Mouse (Mus musculus) limb, embryonic 10.5 days (tissue): Measurements from ENCODE around the gene Atl1. TPM values are rescaled to one million over a fixed set of nuclear protein-coding genes. Genes with fewer than 3 reads are reported as not detected.

Source experiments
- DNase-seq: peaks from one replicate; pipeline ENCODE4 v3.0.0-alpha.2; 2017; ENCODE audit warnings: low spot score
- H3K27ac ChIP-seq: fragments of 300-500 bp; sonication (generic); 2 replicates; pipeline ENCODE4 v1.5.1; 2016; ENCODE audit warnings: mild to moderate bottlenecking
- H3K27me3 ChIP-seq: fragments of 300-500 bp; sonication (generic); 2 replicates; pipeline ENCODE4 v1.6.1; 2016; ENCODE audit warnings: low read depth, mild to moderate bottlenecking; ENCODE audit not compliant: poor library complexity, severe bottlenecking
- H3K36me3 ChIP-seq: fragments of 300-500 bp; sonication (generic); 2 replicates; pipeline ENCODE4 v1.6.1; 2016; ENCODE audit warnings: mild to moderate bottlenecking, moderate library complexity
- H3K4me1 ChIP-seq: fragments of 300-500 bp; sonication (generic); 2 replicates; pipeline ENCODE4 v1.6.1; 2016
- H3K4me3 ChIP-seq: fragments of 300-500 bp; sonication (generic); 2 replicates; pipeline ENCODE4 v1.5.1; 2016; ENCODE audit warnings: mild to moderate bottlenecking, moderate library complexity
- H3K9me3 ChIP-seq: fragments of 300-500 bp; sonication (generic); replicated peaks from 2 replicates; pipeline ENCODE4 v1.6.1; 2016; ENCODE audit warnings: mild to moderate bottlenecking
- WGBS: fragments of 180-500 bp; shearing (Covaris S2); methylation state at CpG from one replicate; pipeline ENCODE4 v1.1.7; 2016; 5-methylcytosine and 5-hydroxymethylcytosine counted together
- polyA plus RNA-seq: library from polyadenylated mRNA; unstranded; fragments of >200 nt; fragmentation: Nextera tagmentation; extraction: Ambion mirVana; gene quantifications from 2 replicates; pipeline ENCODE4 v1.2.1, GENCODE M21; 2016

Gene Atl1
- polyA plus RNA-seq, 1 experiment from 2014 or later = 4.7 TPM

DNA sequence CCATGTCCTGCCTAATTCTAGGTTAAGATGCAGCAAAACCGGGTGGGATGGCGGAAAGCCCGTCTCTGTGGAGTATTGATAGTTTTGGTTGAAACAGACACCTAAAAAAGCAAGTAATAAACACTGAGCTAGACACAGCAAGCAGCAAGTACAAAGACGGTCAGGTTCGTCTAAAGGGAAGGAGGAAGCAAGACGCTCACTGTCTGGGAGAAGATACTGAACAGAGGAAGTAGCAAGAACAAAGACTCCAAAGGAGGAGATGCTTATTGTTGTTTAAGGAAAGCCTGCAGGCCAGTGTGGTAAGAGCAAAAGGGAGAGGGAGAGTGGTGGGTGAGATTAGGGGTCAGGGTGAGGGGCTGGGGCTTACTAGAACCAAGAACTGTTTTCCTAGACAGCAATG is 2.4 kb upstream of the Atl1 start:
- WGBS = 72% methylated on average over 6 of the region's 6 CpGs
- DNase-seq = no peak
- H3K4me1 ChIP-seq = peaks cover 31% of the 10 kb centered on the region
- H3K9me3 ChIP-seq = no peaks in the 10 kb centered on the region
- H3K27ac ChIP-seq = peak overlapping the region; percentile 22; the same call in 1 of the 2 replicates
- no peaks in the 10 kb centered on the region for H3K27me3 ChIP-seq
- peaks cover 19% of the 10 kb centered on the region for H3K36me3 ChIP-seq
- H3K4me3 ChIP-seq = 0 out of 2 replicates have a peak overlapping the region, but pooled peaks have one; percentile 86

DNA sequence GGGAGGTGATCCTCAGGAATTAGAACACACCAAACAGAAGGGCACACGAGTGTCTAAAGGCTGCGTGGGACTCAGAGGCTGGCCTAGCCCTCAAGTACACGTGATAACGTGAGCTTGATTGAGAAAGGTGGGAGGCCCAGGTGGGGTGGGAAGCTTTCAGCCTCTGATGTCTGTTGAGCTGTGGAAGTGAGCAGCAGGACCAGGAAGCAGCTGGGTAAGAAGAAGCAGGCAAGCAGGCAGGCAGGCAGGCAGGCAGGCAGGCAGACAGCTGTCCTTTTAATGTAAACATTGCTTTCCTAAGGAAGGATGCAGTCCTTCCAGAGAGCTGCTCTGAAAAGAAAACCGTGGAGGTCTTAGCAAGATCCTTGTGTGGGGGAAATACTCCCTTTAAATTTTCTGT is 1.9 kb upstream of the Atl1 start:
- no peaks in the 10 kb centered on the region for H3K9me3 ChIP-seq
- peak overlapping the region; percentile 86; the same call in 1 of the 2 replicates for H3K4me3 ChIP-seq
- H3K27me3 ChIP-seq = no peaks in the 10 kb centered on the region
- peaks cover 17% of the 10 kb centered on the region for H3K36me3 ChIP-seq
- 35% methylated on average over 5 of the region's 5 CpGs for WGBS
- DNase-seq = no peak
- peaks cover 31% of the 10 kb centered on the region for H3K4me1 ChIP-seq
- H3K27ac ChIP-seq = peak overlapping the region; percentile 22; the same call in 1 of the 2 replicates

DNA sequence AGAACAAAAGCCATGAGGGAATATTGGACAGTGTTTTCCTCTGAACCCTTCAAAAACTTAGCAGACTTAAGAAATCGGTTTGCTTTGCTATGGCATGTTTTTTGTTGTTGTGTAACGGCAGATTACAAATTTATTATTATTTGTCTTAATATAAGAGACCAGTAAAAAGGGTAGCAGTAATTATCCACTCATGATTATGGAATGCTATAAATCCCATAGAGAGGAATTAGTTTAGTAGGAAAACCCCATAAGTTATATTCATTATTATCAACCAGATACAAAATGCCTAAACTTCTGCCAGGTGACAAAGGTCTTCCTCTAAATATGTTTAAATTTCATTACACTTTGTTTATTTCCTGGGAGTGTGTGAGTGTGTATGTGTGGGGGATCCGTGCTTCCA is 693 bp upstream of the Atl1 start:
- H3K27me3 ChIP-seq = no peaks in the 10 kb centered on the region
- peaks cover 31% of the 10 kb centered on the region for H3K4me1 ChIP-seq
- H3K4me3 ChIP-seq = peak overlapping the region; percentile 86
- peaks cover 9% of the 10 kb centered on the region for H3K36me3 ChIP-seq
- no peaks in the 10 kb centered on the region for H3K9me3 ChIP-seq
- no peak for DNase-seq
- WGBS = 48% methylated on average over 3 of the region's 3 CpGs
- H3K27ac ChIP-seq = peak overlapping the region; percentile 97

DNA sequence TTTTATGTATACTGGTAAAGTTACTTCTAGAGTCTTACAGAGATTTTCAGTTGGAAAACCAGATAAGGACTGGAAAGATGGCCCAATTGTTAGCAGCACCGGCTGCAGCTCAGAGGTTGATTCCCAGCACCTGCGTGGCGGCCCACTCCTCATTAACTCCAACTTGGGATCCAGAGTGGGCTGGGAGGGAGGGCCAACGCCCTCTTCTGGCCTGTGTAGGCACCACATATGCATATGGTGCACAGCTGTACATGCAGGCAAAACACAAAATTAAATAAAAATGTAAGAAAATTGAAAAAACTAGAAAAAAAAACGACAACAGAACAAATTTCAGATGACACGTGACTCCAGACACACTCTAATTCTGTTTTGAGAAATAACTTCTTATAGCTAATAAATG is 1.5 kb downstream of the Atl1 start:
- Histone ChIP-seq H3K4me3 (no peak overlapping the region), H3K9me3 (no peaks in the 10 kb centered on the region), H3K27me3 (no peaks in the 10 kb centered on the region), H3K27ac (no peak overlapping the region), H3K36me3 (no peaks in the 10 kb centered on the region), H3K4me1 (peaks cover 31% of the 10 kb centered on the region)
- WGBS = 70% methylated on average over 6 of the region's 6 CpGs
- no peak for DNase-seq

DNA sequence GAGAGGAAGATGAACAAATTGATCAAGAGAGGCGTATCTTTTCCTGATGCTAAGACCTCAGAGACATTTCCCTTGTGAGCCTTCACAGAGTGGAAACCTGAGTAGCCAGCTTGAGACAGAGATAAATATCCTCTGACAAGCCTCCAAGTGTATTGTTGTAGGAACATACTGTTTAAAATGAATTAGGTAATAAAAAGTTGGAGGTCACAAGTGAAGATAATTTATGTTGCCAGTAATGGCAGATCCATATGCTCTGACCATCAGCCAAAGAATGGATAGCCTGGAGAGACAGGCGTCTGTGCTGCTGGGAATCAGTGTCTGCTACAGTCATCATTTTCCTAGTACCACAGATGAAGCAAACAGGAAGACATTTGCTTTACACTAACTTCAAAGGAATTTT is 2.6 kb downstream of the Atl1 start:
- Histone ChIP-seq H3K9me3 (no peaks in the 10 kb centered on the region), H3K27me3 (no peaks in the 10 kb centered on the region), H3K4me3 (no peak overlapping the region), H3K27ac (no peak overlapping the region), H3K4me1 (peaks cover 28% of the 10 kb centered on the region), H3K36me3 (no peaks in the 10 kb centered on the region)
- WGBS = 68% methylated on average over 2 of the region's 2 CpGs
- no peak for DNase-seq

DNA sequence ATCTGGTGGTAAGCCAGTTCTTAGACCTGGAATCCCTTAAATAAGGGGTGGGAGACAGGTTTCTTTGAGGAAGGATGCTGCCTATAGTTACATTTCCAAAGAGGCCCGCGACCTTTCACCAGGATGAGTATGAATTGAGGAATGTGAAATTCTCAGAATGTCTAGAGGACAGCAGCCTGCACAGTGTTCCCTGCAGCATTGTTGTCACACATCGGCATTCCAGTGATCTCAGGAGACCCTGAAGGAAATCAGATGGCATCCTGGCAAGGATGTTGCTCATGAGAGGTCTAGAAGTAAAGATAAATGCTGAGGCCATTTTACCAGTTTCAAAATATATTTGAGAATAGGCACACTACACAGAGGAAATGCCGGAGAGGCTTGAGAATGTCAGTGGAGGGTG is 5.7 kb downstream of the Atl1 start:
- H3K36me3 ChIP-seq = no peaks in the 10 kb centered on the region
- 88% methylated on average over 4 of the region's 4 CpGs for WGBS
- no peaks in the 10 kb centered on the region for H3K27me3 ChIP-seq
- H3K4me3 ChIP-seq = no peak overlapping the region
- DNase-seq = no peak
- H3K27ac ChIP-seq = no peak overlapping the region
- H3K4me1 ChIP-seq = peaks cover 3% of the 10 kb centered on the region; the same call in 1 of the 2 replicates
- no peaks in the 10 kb centered on the region for H3K9me3 ChIP-seq

DNA sequence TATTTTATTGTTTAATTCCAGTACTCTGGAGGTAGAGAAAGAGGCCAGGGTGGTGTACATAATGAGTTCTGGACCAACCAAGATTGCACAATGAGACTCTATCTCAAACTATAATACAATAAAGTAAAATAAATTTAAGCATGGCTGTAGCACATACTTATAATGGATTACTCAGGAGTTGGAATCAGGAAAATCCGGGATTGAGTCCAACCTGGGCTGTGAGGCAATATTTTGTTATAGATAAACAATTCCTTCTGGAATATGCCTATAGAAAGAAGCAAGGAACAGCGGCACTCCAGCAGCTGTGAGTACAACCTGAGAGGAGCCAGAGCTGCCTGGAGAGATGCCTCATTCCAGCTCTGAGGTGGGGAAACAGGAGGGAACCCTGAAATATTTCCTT is 12.6 kb downstream of the Atl1 start:
- DNase-seq = no peak
- H3K27ac ChIP-seq = no peak overlapping the region
- H3K9me3 ChIP-seq = no peaks in the 10 kb centered on the region
- peaks cover 21% of the 10 kb centered on the region for H3K27me3 ChIP-seq
- 89% methylated on average over 2 of the region's 2 CpGs for WGBS
- no peak overlapping the region for H3K4me3 ChIP-seq
- no peaks in the 10 kb centered on the region for H3K36me3 ChIP-seq
- H3K4me1 ChIP-seq = peaks cover 14% of the 10 kb centered on the region

DNA sequence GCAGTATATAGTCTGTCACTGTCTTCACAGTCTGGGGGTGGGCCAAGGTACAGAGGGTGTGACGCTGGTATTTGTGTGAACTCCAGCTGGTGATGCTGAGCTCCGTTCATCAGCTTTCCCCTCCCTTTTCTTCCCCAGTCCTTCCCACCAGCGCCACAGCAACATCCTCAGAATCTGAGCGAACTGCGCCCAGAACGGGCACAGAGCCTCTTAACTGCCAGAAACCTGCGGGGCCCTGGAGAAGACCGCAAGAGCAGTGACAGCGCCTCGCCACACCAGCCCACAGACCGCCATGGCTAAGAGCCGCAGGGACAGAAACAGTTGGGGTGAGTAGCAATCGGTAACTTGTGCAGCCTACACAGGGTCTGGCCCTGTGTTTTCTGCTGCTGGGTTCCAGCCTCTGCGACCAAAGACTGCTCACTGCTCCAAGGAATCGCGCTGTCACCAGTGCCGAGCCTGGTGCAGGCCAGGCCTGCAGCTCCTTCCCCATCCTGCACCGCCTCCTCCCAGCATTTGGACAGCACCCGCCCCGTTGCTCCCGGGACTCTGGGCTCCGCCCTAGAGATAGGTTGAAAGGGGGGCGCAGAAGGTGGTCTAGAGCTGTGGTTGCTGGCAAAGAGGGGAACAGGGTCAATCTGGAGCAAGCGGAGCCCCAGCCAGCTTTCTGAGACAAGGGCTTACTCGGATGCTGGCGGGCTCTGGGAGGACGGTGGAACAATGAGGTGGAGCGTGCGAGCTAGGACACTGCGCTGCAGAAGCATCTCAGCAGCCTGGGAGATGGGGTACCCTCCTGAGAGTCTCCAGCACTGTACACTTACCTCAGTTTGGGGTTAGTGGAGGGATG is 15.5 kb downstream of the Atl1 start:
- H3K4me3 ChIP-seq = peak overlapping the region; percentile 52
- no peaks in the 10 kb centered on the region for H3K9me3 ChIP-seq
- H3K36me3 ChIP-seq = no peaks in the 10 kb centered on the region
- peaks cover 14% of the 10 kb centered on the region for H3K4me1 ChIP-seq
- no peak overlapping the region; the same call in 1 of the 2 replicates for H3K27ac ChIP-seq
- DNase-seq = peak; percentile 75
- peaks cover 21% of the 10 kb centered on the region for H3K27me3 ChIP-seq
- WGBS = 2% methylated on average over 30 of the region's 30 CpGs

DNA sequence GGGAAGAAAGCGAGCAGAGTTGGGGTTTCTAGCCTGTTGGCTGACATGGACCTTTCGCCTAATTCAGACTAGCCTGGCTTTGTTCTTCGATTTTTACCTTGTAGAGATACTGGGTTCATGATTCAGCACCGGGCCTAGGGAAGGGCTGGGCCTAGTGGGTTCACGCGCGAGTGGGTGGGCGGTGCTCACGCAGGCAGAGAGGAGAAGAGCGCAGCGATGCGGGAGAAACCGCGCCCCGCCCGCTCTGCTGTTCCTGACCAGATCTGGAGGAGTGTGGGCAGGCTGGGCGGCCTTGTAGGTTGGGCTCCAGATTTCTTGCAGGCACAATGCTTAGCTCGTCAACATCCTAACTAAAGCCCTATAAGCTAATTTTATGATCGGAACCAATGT is 16.1 kb downstream of the Atl1 start:
- DNase-seq = no peak
- WGBS = 29% methylated on average over 19 of the region's 19 CpGs
- Histone ChIP-seq H3K9me3 (no peaks in the 10 kb centered on the region), H3K4me3 (peak overlapping the region; percentile 52), H3K36me3 (no peaks in the 10 kb centered on the region), H3K4me1 (peaks cover 14% of the 10 kb centered on the region), H3K27me3 (peaks cover 21% of the 10 kb centered on the region), H3K27ac (no peak overlapping the region)

DNA sequence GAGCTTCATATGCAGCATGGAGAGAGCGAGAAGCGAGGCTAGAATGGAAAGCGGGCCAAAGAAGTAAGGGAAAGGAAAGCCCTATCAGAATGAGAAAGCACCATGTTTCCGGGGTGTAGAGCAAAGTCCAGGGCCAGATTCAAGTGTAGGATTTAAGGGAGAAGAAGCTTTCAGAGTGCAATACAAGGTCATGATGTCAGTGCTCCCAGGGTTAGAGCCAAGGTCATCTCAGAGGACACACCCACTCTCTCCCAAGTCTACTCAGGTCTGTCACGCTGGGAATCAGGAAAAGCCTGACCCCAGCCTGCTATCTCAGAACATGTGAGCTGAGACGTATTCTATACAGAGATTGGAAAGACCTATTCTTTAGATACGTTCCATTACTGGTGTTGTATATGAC is 19.5 kb downstream of the Atl1 start:
- Histone ChIP-seq H3K27me3 (peaks cover 21% of the 10 kb centered on the region), H3K9me3 (no peaks in the 10 kb centered on the region), H3K4me3 (no peak overlapping the region), H3K4me1 (peaks cover 14% of the 10 kb centered on the region), H3K27ac (no peak overlapping the region), H3K36me3 (no peaks in the 10 kb centered on the region)
- no peak for DNase-seq
- 87% methylated on average over 7 of the region's 7 CpGs for WGBS

DNA sequence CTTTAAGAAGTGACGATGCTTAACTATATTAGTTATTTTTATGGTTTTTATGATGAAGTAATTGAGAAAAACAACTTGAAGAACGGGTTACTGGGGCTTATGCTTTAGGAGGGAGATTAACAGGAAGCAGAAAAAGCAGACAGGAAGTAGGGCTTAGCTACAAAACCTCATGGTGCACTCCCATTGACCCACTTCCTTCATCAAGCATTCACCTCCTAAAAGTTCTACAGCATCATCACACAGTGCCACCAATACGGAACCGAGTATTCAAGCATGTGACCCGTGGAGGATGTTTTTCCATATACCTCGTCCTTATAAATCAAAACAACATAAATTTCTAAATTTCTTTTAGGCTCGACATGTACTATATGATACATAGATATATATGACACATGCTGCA is 20.3 kb downstream of the Atl1 start:
- peaks cover 15% of the 10 kb centered on the region for H3K27me3 ChIP-seq
- H3K27ac ChIP-seq = no peak overlapping the region
- DNase-seq = no peak
- H3K4me3 ChIP-seq = no peak overlapping the region
- H3K9me3 ChIP-seq = no peaks in the 10 kb centered on the region
- H3K4me1 ChIP-seq = peaks cover 9% of the 10 kb centered on the region
- no peaks in the 10 kb centered on the region for H3K36me3 ChIP-seq
- 89% methylated on average over 7 of the region's 7 CpGs for WGBS

DNA sequence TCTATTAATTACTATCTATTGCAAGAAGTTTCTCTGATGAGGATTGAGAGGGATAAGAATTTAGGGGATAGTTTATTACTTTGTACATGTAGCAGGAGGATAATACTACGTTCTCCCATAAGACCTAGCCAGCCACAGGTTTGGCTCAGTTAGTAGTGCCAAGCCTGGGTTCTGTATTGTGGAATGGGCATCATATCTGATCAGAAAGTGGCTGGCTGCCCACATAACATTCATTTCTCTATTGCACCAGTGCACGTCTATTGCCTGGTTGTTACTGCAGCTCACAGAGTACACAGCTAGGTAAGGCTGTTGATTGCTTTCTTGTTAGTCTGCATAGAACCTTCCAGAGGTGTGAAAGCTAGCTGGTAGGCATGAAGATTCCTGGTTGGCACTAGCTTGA is 25.5 kb downstream of the Atl1 start:
- DNase-seq = no peak
- no peak overlapping the region for H3K4me3 ChIP-seq
- H3K36me3 ChIP-seq = no peaks in the 10 kb centered on the region
- H3K27ac ChIP-seq = no peak overlapping the region
- H3K27me3 ChIP-seq = no peaks in the 10 kb centered on the region
- no peaks in the 10 kb centered on the region for H3K4me1 ChIP-seq
- H3K9me3 ChIP-seq = no peaks in the 10 kb centered on the region
- 84% methylated on average over 2 of the region's 2 CpGs for WGBS

DNA sequence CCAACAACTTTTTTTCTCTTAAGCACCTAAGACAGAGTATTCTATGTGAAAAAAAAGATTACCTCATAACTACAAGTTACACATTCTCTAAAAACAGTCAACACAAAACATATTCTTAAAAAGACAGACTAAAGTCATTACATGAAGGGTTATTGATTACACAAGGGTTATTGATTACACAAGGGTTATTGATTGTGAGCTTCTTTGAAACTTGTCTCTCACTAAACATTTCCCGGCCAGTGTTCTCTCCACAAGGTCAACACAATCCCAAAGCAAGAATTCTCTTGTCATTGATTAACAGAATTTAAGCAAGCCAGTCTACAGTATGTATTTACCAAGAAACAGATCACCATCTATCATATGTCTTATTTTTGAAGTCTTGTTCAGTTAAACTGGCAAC is 29.7 kb downstream of the Atl1 start:
- Histone ChIP-seq H3K27ac (no peak overlapping the region), H3K4me3 (no peak overlapping the region), H3K4me1 (no peaks in the 10 kb centered on the region), H3K27me3 (no peaks in the 10 kb centered on the region), H3K36me3 (no peaks in the 10 kb centered on the region), H3K9me3 (no peaks in the 10 kb centered on the region)
- DNase-seq = no peak
- 94% methylated on average over 1 of the region's 1 CpGs for WGBS
